Mouse (Mus musculus) heart, embryonic 10.5 days (tissue): ENCODE data around the gene Fam69a. TPM values are rescaled to one million over a fixed set of nuclear protein-coding genes. Genes with fewer than 3 reads are reported as not detected.
"Not testable (repeated sequence)": the region's sequence is repeated elsewhere in the genome, so short reads cannot be mapped to it uniquely, and the experiment has no call there.

ENCODE experiments used
- DNase-seq: peaks from one replicate; pipeline ENCODE4 v3.0.0-alpha.2; 2017; ENCODE audit warnings: low spot score
- H3K27ac ChIP-seq: fragments of 300-500 bp; sonication (generic); 2 replicates; pipeline ENCODE4 v1.5.1; 2016; ENCODE audit warnings: mild to moderate bottlenecking
- H3K27me3 ChIP-seq: fragments of 300-500 bp; sonication (generic); 2 replicates; pipeline ENCODE4 v1.6.1; 2016; ENCODE audit warnings: mild to moderate bottlenecking; ENCODE audit not compliant: poor library complexity, insufficient read depth, severe bottlenecking
- H3K36me3 ChIP-seq: fragments of 300-500 bp; sonication (generic); 2 replicates; pipeline ENCODE4 v1.6.1; 2016; ENCODE audit warnings: mild to moderate bottlenecking, moderate library complexity
- H3K4me1 ChIP-seq: fragments of 300-500 bp; sonication (generic); 2 replicates; pipeline ENCODE4 v1.6.1; 2016; ENCODE audit warnings: mild to moderate bottlenecking
- H3K4me3 ChIP-seq: fragments of 300-500 bp; sonication (generic); 2 replicates; pipeline ENCODE4 v1.5.1; 2016; ENCODE audit warnings: mild to moderate bottlenecking, moderate library complexity
- H3K9me3 ChIP-seq: fragments of 300-500 bp; sonication (generic); 2 replicates; pipeline ENCODE4 v1.6.1; 2016; ENCODE audit warnings: mild to moderate bottlenecking, moderate library complexity
- WGBS: fragments of 180-500 bp; shearing (Covaris S2); methylation state at CpG from one replicate; pipeline ENCODE4 v1.1.7; 2016; 5-methylcytosine and 5-hydroxymethylcytosine counted together
- polyA plus RNA-seq: library from polyadenylated mRNA; unstranded; fragments of >200 nt; fragmentation: Nextera tagmentation; extraction: Ambion mirVana; gene quantifications from 2 replicates; pipeline ENCODE4 v1.2.1, GENCODE M21; 2016

The Fam69a gene
- polyA plus RNA-seq, 1 experiment from 2014 or later, result 20.0 TPM

DNA sequence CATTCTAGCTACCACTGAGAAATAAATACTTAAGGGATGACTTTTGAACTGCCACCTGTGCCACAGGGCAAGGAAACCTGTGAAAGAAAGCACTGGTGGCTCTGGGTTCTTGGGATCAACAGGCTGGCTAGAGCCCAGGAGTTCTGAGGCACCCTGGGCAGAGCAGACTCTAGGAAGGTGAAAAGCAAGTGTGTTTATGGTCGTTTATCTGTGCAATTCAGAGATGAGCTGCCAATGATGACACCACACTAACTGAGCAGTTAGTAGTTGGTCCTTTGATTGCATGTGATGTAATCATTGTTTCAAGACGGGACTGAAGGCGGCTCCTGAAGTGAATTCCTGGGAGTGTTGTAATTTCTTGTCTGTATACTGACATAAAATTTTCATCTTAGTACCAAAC is 82.6 kb downstream of the Fam69a start:
- no peak for DNase-seq
- Histone ChIP-seq H3K4me1 (peaks cover 4% of the 10 kb centered on the region; the same call in 1 of the 2 replicates), H3K27me3 (no peaks in the 10 kb centered on the region), H3K4me3 (no peak overlapping the region), H3K36me3 (peaks cover 71% of the 10 kb centered on the region), H3K9me3 (no peaks in the 10 kb centered on the region), H3K27ac (no peak overlapping the region)
- WGBS, result 82% methylated on average over 3 of the region's 3 CpGs

DNA sequence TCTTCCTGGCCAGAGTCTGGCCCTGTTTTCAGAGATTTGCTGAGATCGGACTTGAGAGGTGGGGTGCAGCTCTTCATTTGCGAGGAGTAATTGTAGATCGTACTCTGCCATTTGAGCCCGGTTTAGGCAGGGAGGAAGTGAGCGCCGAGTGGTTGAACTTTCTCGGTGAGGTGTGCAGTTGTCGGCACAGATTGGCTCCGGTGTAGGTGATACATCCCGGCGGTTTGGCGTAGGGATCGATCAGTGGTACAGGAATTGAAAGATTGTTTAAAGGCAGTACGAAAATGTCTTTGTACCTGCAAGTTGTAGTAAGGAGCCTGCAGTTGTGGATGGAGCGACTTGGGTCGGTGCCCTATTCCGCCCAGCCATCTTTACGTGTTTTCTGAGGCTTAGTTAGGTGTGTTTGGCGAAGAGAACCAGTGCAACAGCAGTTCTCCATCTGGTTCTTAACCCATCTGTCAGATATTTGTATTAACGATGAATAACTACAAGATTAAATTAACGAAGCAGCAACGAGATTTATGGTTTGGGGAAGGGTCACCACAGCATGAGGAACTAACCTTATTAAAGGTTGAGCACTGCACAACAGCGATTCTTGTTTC is 85.8 kb downstream of the Fam69a start:
- DNase-seq, result no peak
- Histone ChIP-seq H3K27me3 (no peaks in the 10 kb centered on the region), H3K9me3 (no peaks in the 10 kb centered on the region), H3K36me3 (peaks cover 40% of the 10 kb centered on the region), H3K27ac (peak overlapping the region; percentile 95), H3K4me1 (peaks cover 4% of the 10 kb centered on the region; the same call in 1 of the 2 replicates), H3K4me3 (peak overlapping the region; percentile 87)
- under 1% methylated on average over 23 of the region's 23 CpGs for WGBS

DNA sequence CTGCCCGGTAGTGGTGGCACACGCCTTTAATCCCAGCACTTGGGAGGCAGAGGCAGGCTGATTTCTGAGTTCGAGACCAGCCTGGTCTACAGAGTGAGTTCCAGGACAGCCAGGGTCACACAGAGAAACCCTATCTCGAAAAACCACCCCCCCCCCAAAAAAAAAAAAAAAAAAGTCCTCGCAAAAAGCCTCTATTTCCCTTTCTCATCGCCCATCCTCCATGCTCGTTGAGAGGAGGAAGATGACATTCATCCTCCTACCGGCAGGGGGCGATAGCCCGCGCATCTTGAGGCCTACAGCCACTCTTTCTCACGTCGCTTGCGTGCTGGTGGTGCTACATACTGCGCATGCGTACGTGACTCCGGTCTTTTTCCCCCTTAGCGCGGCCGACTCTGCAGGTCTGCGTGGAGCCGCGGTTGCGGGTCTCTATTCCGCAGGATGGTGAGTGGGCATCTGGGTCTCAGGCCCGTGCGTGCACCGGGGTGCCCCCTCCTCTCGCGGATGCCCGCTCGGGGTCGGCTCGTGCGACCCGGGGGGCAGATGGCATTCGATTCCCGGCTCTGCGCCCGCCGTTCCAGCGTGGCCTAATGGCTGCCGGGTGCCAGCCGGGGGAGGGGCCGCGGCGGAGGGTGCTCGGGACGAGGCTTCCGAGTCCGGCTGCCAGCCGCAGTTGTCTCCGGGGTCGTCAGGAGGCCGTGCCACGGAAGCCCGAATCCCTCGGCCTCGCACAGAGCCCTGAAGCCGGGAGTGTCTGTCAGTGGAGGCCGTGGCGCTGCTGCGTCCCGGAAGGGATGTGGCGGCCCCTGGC is 86.5 kb downstream of the Fam69a start, which contains the start of gene Rpl5:
Gene Rpl5, plus strand, starts transcription at position 297 of the 808 bp plus-strand sequence.
- no peaks in the 10 kb centered on the region for H3K27me3 ChIP-seq
- peak; percentile 97 for DNase-seq
- peak within 1 kb of the TSS; percentile 95 for H3K27ac ChIP-seq
- H3K4me1 ChIP-seq, result peaks cover 4% of the 10 kb centered on the region; the same call in 1 of the 2 replicates
- 3% methylated on average over 66 of the region's 66 CpGs for WGBS
- peaks cover 32% of the 10 kb centered on the region for H3K36me3 ChIP-seq
- no peaks in the 10 kb centered on the region for H3K9me3 ChIP-seq
- H3K4me3 ChIP-seq, result peak within 1 kb of the TSS; percentile 87

DNA sequence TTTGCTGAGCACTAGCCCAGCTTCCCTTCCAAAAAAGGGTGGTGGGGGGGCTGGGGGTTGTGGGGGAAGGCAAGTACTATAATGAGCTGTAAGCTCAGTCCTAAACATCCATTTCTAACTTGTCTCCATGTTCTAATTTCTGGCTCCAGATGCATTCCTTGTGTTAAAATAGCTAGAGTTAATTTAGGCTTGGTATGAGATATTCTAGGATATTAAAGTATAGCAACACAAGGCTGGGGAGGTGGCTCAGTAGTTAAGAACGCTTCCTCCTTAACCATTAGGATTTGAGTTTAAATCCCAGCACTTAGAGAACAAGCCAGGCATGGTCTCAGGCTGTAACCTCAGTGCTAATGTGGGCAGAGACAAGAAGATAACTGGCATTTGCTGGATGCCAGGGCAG is 90.6 kb downstream of the Fam69a start:
- DNase-seq, result no peak
- Histone ChIP-seq H3K9me3 (no peaks in the 10 kb centered on the region), H3K27ac (no peak overlapping the region), H3K36me3 (no peaks in the 10 kb centered on the region), H3K4me1 (no peaks in the 10 kb centered on the region), H3K4me3 (no peak overlapping the region), H3K27me3 (no peaks in the 10 kb centered on the region)
- WGBS, result 66% methylated on average over 1 of the region's 1 CpGs

DNA sequence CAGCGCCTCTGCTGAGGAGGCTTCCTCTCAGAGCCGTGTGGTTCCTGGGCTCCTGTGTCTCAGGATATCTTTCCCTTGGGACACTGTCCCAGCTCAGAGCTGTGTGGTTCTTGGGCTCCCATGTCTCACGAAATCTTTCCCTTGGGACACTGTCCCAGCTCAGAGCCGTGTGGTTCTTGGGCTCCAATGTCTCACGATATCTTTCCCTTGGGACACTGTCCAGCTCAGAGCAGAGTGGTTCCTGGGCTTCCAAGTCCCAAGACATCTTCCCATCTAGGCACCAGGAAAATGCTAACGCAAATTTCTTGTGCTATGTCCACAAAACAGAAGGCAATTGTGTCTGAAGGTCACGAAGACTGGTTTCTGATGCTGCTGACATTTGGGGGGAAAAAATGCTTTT is 92.2 kb downstream of the Fam69a start:
- no peaks in the 10 kb centered on the region for H3K9me3 ChIP-seq
- DNase-seq, result no peak
- no peak overlapping the region for H3K27ac ChIP-seq
- WGBS, result 68% methylated on average over 7 of the region's 7 CpGs
- no peaks in the 10 kb centered on the region for H3K27me3 ChIP-seq
- H3K4me3 ChIP-seq, result no peak overlapping the region
- H3K4me1 ChIP-seq, result peaks cover 7% of the 10 kb centered on the region; the same call in 1 of the 2 replicates
- no peaks in the 10 kb centered on the region for H3K36me3 ChIP-seq

DNA sequence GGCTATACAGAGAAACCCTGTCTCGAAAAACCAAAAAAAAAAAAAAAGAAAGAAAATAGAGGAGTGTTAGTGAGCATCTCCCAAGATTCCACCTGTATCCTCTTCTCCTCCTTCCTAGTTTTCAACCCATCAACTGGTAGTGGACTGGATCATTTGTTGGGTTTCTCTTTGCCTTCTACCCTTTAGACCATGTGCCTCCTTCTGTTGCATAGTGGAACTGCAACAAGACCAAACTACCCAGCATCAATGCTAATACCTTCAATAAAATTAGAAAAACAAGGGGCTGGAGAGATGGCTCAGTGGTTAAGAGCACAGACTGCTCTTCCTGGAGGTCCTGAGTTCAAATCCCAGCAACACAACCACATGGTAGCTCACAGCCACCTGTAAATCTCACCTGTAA is 95.4 kb downstream of the Fam69a start:
- H3K36me3 ChIP-seq, H3K27ac ChIP-seq, H3K27me3 ChIP-seq, H3K4me1 ChIP-seq, H3K9me3 ChIP-seq, H3K4me3 ChIP-seq, DNase-seq: not testable (repeated sequence)
- 86% methylated on average over 1 of the region's 1 CpGs for WGBS

DNA sequence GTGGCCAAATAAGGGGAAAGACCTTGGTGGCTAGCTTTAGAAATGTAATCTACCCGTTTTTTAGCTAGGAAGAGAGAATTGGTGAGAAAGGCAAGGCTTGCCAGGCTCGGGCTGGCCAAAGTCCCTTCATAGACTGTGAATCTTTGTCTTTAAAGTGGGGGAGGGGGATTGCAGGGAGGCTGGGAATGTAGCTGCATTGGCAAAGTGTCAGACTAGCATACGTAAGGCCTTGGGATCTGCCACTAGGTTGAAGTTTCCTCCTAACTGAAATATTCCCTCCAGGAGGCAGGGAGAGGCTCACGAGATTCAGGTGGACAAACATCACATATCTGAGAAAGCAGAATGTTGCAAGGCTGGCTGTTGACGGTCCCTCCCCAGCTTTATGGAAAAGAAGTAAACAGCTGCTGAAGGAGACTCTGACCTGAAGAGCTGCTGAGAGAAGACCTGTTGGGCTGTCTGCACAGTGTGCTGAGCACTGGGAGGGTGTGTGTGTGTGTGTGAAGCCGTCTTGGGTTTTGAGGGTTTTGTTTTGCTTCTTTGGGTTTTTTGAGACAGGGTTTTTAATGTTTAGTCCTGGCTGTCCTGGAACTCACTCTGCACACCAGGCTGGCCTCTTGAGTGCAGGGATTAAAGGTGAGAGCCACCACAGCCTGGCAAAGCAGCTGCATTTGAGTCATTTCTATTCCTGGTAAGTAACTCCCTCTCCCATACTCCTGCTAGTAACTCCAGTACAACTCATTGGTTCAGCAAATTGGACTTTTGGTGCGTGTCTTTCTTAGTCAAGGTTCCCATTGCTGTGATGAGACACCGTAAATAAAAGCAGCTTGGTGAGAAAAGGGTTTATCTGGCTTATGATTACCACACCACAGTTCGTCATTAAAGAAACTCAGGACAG is 96.6 kb downstream of the Fam69a start:
- no peak for DNase-seq
- no peaks in the 10 kb centered on the region for H3K9me3 ChIP-seq
- H3K36me3 ChIP-seq, result no peaks in the 10 kb centered on the region
- H3K4me1 ChIP-seq, result peaks cover 7% of the 10 kb centered on the region; the same call in 1 of the 2 replicates
- no peaks in the 10 kb centered on the region for H3K27me3 ChIP-seq
- WGBS, result 52% methylated on average over 9 of the region's 9 CpGs
- no peak overlapping the region for H3K4me3 ChIP-seq
- no peak overlapping the region for H3K27ac ChIP-seq

DNA sequence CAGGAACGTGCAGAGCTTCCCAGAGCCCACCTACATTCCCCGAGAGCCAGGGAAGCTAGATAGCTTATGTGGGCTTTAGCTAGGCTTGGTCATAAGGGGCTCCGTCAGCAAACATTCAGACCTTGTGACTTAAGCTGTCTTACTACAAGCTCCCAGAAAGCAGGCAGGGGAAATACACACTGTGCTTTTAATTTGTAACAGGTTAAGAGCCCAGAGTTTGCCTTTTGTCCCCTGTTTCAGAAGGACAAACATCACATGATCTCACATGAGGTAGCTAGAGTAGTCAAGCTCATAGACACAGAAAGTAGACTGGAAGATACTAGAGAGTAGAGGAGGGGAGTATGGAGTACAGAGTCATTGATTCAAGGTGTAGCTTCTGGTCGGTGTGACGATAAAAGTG is 106.2 kb downstream of the Fam69a start:
- H3K4me3 ChIP-seq, result no peak overlapping the region
- H3K9me3 ChIP-seq, result no peaks in the 10 kb centered on the region
- H3K4me1 ChIP-seq, result no peaks in the 10 kb centered on the region
- H3K27me3 ChIP-seq, result no peaks in the 10 kb centered on the region
- WGBS, result 73% methylated on average over 5 of the region's 5 CpGs
- no peak overlapping the region for H3K27ac ChIP-seq
- no peaks in the 10 kb centered on the region for H3K36me3 ChIP-seq
- no peak for DNase-seq

DNA sequence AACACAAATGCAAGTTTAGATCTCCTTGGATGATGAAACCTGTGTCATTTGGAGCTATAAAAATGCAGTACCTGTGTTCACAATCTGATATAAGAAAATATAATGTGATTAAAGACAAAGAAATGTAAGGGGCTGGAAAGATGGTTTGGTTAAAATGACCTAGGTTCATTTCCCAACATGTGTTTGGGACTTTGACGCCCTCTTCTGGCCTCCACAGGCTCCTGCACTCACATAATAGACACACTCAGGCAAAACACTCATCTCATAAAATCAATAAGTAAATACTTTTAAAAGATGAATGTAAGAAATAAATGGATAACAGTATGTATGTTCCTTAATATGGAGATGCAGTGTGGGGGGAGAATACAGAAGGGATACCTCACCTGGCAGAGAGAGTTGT is 109.8 kb downstream of the Fam69a start:
- 74% methylated on average over 1 of the region's 1 CpGs for WGBS

DNA sequence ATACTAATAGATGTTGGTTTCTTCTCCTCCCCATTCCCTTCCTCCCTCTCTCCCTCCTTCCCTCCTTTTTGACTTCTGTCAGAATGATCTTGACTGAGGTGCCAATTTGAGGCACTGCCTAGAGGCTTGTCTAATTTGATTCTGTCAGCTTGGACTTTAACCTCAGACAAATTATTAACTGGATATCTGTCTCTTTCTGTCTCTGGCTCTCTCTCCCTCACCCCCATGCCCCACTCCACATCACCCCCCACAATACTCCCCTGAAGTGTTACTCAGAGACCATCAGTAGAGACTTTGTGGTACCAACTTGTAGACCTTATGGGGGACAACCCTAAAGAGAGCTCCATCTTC is 111.6 kb downstream of the Fam69a start:
- H3K4me3 ChIP-seq, result no peak overlapping the region
- peaks cover 27% of the 10 kb centered on the region for H3K4me1 ChIP-seq
- DNase-seq, result no peak
- H3K27ac ChIP-seq, result peak overlapping the region; percentile 62; the same call in 1 of the 2 replicates
- no peaks in the 10 kb centered on the region for H3K9me3 ChIP-seq
- no peaks in the 10 kb centered on the region for H3K36me3 ChIP-seq
- H3K27me3 ChIP-seq, result no peaks in the 10 kb centered on the region

More for the DNA sequence above, 109.8 kb downstream of the Fam69a start:
- DNase-seq, result no peak
- Histone ChIP-seq H3K27ac (no peak overlapping the region), H3K9me3 (no peaks in the 10 kb centered on the region), H3K4me3 (no peak overlapping the region), H3K36me3 (no peaks in the 10 kb centered on the region), H3K27me3 (no peaks in the 10 kb centered on the region), H3K4me1 (peaks cover 27% of the 10 kb centered on the region)

DNA sequence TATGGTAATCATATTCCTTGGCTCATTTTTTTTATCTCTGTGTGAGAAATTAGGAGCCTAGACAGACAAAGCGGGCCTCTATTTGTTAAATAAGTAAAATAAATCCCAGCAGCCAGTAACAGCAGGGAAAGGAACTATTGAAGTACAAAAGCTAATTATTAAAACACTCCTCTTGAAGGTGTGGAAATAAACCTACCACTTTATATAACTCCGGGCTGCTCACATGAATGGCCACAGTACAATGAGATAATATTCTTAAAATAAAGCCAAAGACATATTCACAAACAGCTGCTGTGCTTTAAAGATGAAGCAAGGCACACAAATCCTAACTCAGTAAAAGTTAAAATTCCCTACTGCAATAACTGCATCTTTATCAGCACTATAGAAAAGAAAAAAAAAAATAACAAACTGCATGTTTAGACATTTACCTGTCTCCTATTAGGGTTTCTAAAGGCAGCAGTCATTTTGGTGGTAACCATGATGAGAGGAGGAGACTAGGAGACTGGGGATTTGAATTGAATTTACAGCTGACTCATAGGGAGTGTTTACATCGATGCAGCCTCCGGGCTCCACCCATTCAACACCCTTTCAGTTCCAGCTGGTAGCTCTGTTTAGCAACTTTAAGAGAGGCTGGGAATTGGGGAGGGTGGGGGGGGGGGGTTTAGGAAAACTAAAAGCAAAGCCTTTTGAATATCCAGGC is 112.2 kb downstream of the Fam69a start, which contains the start of gene Evi5:
Gene Evi5, minus strand, starts transcription at position 547 of the 700 bp plus-strand sequence.
- peak; percentile 79 for DNase-seq
- 33% methylated on average over 4 of the region's 4 CpGs for WGBS
- Histone ChIP-seq H3K9me3 (no peaks in the 10 kb centered on the region), H3K36me3 (no peaks in the 10 kb centered on the region), H3K4me1 (peaks cover 27% of the 10 kb centered on the region), H3K27ac (peak within 1 kb of the TSS; percentile 75), H3K4me3 (peak within 1 kb of the TSS; percentile 30; the same call in 1 of the 2 replicates), H3K27me3 (no peaks in the 10 kb centered on the region)

DNA sequence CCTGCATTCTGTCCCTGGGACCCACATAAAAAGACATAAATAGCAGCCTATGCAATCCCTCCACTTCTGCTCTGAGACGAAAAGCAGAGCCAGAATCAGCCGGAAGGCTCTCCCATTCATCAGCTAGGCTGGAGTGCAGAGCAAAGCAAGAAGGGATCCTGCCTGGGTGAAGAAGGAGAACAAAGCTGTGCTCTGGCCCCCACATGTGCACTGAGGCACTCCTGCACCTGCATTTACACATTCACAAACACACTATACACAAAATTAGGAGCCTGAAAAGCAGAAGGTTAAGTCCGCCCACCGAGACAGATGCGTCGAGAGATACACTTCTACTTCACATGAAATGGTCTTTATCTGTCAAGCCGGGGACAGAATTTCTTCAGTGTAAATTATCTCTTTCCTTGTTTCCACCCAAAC is 113.0 kb downstream of the Fam69a start:
- Histone ChIP-seq H3K4me1 (peaks cover 27% of the 10 kb centered on the region), H3K9me3 (no peaks in the 10 kb centered on the region), H3K36me3 (no peaks in the 10 kb centered on the region), H3K4me3 (peak overlapping the region; percentile 30; the same call in 1 of the 2 replicates), H3K27ac (peak overlapping the region; percentile 75), H3K27me3 (no peaks in the 10 kb centered on the region)
- 43% methylated on average over 7 of the region's 7 CpGs for WGBS
- peak; percentile 89 for DNase-seq
